Mouse (Mus musculus) thymus, postnatal 36 days (tissue): ENCODE measurements at regions not wholly inside any gene's neighbourhood (a gene's known extent, or its start where the extent isn't known, plus 50 kb on each side); places are given as distances from the start of the nearest gene placed in this dataset.

ENCODE experiments used
- DNase-seq, 2 experiments: peaks; one replicate each; pipeline ENCODE4 v3.0.0; 2022; ENCODE audit warnings: mixed read lengths in 2 of 2

DNA sequence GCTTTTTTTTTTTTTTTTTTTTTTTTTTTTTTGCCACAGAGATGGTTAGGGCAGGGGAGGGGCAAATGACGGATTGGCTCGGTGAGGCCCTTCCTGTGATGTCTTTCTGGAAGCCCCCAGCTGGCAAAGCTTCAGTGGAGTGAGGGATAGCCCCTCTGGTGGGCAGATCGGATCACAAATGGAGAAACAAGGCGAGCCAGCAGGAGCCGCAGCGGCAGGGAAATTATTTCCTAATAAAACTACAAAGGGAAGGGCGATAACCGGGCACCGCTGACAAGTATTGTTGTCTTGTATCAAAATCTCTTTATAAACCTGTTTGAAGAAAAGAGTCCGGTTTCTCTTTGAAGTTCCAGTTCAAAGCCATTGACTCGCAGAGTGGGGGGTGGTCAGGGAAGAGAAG is 424.5 kb downstream of the Cd83 start:
- no peak for DNase-seq

DNA sequence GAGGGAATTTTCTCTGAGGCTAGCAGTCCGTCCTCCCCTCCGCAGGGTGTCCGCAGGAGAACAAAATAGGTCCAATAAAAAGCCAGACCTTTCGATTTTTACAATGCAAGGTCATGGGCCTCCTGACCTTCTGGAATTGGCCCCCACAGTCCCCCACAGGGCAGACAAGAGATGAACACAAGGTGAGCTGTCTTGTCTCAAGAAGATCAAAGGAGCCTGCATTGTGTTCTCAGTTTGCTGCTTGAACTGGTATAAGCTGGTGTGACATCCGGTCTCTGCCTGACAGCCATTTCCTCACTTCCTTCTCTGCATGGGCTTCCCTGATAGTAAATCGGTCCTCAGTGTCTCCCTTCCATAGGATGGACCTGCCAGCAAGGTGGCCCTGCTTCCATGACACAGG is 425.5 kb downstream of the Cd83 start:
- DNase-seq = peak; percentile 22 to 23

DNA sequence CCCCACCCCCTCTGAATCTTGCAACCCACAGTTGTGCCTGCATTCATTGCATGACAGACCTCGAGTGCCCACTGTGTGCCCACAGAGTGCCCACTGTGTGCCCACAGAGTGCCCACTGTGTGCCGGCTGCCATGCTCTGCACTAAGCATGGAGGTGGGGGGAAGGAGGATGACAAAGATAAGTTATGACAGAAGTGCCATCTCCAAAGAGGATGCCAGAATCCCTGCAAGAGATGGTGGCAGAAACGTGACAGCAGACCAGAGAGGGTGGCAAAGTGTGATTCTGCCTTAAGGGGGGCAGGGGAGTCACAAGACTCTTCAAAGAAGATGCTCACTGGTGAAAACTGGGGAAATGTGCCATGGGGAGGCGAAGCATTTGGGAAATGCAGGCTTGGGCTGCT is 427.8 kb downstream of the Cd83 start:
- DNase-seq = no peak

DNA sequence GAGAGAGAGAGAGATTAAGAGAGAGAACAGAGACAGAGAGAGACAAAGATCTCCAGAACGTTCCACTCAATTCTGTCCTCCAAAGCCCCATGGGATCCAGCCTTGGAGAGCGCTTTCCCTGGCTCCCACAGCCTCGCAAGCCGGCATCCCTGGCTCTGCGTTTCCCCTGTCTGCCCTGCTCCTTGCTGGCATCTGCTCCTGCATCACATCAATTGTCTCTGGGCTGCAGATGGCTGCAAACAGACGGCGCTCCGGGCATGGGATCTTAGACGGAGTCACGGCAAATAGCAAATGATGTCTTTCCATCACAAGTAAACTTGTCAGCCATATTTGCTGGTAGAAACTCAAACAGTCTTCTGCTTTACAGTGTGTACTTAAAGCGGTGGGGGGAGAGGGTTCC is 428.4 kb downstream of the Cd83 start:
- DNase-seq = no peak

DNA sequence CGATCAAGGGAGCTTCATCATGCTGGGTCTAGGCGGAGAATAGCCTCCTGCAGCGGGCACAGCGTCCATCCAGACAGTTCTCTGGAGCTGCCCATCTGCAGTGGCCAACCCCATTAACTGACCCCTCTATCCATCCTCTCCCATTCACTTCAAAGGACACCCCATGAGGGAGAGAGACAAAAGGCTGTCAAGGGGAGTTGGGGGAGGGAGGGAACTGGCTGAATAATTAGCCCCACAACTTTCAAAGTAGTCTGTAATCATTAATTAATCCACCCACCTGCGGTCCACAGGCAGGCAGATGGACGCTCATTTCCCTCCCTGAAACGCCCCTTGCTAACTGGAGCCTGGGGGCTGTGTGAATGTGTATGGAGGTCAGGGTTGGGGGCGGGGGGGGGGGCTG is 433.7 kb downstream of the Cd83 start:
- no peak for DNase-seq

DNA sequence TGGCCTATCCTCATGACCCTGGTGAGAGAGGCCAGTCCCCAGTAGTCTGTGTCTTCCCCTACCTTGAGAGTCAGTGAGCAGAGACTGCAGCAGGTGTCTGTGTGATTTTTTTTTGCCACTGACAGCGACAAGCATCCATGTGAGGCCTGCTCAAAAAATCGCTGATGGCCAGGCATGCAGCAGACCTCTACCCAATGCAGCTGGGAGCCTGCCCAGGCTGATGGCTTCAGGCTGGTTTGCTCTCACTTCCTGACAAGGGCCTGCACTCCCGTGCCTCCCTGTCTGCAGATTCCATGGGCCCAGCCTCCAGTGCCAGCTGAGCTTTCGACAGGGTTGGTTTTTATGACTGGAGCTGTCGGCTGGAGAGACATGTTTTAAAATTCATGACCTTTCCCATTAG is 437.1 kb downstream of the Cd83 start:
- no peak for DNase-seq

DNA sequence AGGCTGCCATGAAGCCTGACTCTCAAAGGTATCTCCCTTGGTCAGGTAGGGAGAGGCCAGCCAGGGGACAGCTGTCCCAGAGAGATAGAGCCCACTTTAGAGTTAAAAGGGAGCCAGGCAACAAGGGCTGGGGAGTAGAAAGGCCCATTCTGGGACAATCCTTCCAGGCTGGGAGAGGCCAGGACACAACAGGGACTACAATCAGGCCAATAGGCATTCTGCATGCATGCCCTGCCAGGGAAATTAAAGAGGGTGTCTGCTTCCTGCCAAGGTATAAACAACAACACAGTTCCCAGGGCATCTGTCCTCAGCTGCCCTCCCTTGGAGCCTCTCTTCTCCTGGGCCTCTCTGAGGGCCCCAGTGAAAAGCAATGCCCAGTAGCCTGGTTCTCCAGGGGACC is 437.8 kb downstream of the Cd83 start:
- no peak for DNase-seq

DNA sequence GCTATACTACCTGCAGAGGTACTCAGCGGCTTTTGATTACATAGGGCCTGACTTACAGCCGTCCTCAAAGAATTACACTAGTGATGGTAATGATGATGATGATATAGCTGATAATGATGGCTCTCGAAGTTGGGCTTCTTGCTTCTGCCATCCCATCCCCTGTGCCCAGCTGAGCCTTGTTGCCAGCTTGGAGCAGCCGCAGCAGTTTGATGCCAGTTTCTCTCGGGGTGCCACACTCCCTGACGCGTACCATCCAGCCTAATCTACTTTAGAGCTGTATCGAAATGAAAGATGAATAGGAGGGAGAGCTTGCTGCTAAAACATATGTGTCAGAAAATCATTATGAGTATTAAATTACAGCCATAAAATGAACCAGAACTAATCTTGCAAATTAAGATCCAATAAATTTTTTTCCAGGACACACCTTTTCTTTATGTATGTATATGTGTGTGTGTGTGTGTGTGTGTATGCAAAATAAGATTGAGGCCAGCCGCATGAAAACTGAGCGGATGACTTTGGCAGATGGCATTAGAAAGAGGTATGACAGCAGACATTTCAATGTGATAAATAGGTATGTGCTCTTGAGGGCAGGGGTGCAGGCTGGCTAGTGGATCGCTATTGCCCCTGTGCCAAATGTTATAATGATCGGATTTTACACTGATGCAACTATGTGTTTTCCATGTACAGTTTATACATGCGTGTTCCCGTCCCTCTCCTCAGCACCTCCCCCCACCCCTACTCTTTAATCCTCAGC is 443.3 kb downstream of the Cd83 start:
- DNase-seq = no peak

DNA sequence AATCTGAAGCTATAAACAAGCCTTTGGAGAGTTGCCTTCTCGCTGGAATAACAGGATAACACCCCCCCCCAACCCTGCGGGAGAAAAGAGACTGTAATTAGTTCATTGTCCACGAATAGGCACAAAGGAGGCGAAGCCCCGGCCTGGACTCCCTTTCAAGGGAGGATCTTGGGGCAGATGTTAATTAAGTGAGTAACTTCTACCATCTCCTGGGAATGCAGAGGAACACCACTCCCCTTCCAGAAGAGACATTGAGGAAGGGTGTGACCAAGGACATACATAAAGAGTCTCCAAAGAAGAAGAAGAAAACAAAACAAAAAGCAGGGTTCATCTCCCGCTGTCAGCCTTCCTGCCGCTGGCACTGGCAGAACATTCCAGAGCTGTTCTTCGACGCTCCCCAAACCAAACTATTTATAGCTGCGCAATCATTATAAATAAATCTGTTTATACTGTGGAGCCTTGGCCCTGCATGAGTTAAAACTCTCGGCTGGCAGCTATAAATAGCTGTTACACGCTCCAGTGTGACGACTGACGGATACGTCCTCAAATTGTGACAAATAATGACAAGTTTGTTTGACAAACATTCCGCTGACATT is 444.1 kb downstream of the Cd83 start:
- no peak for DNase-seq

DNA sequence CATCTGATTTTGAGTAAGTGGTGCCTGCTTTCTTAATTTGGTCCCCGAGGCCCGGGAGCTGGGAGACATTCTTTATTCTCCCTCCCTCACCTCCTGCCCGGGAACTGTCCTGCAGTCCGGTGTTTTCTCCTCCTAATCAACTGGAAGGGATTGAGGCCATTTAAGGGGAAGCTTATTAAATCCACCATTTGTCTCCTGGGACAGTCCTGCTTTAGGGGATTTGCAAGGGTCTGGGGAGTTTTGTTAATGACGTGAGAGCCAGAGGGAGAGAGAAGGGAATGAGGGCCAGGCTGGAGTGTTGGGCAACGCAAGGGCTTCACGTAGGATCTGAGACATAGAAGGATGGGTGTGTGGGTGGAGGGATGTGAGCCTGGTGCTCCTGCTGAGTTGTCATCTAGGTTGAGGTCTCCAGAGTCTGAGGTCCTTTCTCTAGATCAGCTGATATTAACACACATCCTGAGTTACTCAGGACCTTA is 444.6 kb downstream of the Cd83 start:
- no peak for DNase-seq

DNA sequence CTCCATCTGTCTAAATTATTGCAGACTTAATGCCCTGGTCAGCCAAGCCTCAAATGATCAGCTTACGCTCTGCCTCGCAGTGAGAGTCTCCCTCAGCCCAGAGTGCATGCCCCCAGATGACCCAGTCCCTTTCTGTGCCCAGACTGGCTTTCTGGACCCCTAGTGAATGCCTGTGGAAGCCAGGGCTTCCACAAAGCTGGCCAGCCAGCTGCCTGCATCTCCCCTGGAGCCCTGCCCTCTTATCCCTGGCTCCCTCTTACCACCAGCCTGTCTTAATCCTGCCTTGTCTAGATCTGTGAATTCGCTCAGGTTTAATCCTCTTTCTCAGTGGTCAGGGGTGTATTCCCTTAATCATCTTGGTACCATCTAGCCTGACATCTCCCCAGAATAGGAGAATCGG is 446.8 kb downstream of the Cd83 start:
- no peak for DNase-seq

DNA sequence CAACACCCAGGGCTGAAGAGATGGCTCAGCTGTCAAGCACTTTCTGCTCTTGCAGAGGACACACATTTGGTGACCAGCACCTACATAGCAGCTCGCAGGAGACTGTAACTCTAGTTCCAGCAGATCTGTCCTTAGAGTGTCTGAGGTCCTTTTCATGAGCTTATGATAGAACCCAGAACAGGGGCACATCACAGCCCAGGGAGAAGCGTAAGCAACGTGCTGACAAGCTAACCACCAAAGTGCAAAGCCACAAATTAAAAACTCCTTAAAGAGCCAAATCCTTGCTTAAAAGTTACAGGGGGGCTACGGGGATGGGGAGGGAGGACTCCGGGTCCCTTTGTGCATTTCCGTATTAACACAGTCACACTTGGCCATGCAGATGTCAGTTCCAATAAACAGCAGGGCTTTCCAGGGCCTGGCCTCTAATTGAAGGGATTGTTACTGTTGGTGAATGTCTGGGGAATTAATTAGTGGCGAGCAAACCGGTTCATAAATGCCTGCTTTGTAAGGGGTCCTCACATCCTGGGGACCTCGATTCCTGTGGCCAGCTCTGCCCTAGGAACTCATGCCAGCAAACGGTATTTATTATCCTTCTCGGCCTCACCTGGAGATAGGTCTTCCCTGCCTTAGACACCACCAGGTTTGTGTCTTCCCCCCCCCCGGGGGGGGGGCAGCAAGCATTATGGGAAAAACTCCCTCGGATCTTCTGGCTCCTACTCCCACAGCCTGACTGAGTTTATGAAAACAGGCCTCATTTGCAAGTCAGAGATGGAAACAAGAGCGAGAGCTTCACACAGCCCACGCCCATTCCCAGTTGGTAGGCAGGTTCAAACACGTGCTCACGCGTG is 447.5 kb downstream of the Cd83 start:
- no peak for DNase-seq

DNA sequence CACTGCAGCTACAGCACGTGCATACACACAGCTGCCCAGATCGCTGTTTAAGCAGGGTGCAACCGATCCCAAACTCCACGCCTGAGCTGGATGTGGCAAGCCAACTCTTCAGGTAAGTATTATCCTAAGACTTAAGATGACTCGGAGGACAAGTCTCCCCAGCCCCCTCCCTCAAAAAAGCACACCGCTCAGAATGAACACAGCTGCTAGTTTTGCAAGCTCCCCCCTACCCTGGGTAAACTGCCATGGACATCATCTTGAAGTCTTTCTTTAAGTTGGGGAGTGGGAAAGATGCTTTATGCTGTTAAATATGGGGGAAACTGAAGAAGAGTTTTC is 448.1 kb downstream of the Cd83 start:
- no peak for DNase-seq

DNA sequence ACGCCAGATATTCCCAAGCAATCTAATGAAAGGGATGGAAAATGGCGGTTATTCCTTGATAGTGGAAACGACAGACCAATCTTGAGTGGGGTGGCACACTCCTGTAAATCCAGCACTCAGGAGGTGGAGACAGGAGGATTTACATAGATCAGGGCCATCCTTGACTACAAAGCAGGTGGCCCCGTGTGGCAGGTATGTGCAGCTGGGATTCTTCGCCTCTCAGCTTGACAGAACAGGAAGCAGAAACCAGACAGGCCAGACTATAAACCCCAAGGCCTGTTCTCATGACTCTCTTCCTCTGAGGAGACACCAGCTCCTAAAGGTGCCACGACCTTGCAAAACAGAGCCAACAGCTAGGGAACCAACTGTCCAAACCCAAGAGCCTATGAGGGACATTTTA is 449.7 kb downstream of the Cd83 start:
- peak; percentile 6 to 16 for DNase-seq

DNA sequence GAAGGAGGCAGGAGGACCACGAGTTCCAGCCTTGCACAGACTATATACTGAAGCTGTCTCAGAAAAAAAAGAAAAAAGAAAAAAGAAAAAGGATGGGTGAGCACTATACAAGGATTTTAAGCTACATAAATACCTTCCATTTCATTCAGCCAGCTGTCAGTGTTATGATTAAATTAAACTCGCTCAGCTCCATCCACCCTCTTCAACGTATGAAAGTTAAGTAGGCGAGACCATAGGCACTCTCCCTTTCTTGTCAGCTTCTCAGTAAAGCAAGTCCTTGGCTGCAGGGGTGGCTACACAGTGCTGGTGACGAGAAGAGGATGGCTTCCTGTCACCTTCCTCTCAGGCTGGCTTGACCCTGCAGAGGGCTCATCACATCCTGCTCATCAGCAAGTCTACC is 450.7 kb downstream of the Cd83 start:
- DNase-seq = peak in 1 of 2 experiments; percentile 22

DNA sequence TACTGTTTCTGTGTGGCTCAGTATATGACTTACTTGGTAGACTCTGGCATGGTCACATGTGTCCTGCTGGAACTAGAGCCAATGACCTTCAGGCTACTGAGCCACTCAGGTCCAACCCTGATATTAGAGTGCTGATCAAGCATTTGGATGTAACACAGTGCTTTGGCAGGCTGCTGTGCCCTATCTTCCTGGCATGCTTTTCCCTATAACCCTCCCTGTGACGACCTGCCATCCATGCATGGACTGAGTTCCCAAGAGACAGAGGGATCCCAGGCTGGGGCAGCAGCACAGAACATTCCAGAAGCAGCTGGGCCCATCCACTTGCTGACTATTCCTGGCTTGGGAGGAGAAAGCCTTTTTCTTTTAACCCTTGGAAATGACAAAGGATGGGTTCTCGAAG is 451.4 kb downstream of the Cd83 start:
- no peak for DNase-seq

DNA sequence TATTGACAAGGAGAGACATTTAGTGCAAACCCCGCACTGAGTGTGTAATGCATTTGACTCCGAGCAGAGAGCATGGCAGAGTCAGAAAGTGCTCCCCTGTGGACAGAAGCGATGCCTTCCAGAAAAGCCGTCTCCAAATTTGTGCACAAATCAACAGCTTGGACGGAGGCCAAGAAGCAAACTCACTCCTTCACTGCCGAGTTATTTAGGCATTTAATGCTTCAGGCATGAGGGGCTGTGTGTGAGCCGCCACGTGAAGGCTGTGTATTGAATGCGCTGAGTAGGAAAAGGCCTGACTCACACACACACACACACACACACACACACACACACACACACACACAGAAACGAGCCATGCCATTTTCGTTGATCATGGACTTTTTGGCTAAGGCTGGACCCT is 453.7 kb downstream of the Cd83 start:
- no peak for DNase-seq

DNA sequence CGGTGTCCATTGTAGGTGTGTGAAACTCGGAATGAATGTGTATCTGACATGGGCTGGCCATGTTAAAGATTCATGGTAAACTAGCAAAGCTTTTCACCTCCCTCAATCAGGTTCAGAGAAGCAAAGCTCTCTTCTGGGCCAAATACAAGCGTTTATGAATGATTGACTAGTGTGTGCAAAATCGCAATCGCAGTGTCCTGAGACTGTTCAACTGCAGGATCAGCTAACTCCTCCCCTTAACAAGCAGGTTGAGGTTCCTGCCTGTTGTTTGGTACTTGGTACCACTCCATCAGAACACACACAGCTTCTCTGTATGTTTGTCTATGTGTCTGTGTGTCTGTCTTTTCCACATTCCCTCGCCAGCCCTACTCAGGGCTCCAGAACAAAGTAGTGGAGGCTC is 458.6 kb downstream of the Cd83 start:
- DNase-seq = no peak

DNA sequence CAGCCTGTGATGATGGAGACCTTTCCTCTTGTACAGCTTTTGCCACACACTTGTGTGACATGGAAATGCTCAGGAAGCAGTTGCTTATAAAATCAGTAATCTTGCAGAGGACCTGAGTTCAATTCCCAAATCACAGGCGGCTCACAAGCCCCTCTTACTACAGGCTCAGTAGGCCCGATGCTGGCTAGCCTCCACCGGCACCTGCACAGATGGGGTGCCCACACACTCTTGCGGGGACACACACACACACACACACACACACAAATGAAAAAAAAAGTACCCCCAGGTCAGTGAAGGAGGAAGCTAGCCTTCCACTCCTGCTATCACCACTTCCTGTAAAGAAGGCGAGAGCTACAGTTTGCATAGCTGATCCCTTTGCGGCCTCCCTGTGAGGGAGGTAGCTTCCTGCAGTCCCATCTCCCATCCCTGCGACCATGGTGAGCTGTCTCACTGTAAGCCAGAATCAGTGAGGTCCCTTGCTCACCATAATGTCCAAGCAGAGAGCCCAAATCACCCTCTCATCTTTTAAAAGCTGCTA is 462.2 kb downstream of the Cd83 start:
- no peak for DNase-seq

DNA sequence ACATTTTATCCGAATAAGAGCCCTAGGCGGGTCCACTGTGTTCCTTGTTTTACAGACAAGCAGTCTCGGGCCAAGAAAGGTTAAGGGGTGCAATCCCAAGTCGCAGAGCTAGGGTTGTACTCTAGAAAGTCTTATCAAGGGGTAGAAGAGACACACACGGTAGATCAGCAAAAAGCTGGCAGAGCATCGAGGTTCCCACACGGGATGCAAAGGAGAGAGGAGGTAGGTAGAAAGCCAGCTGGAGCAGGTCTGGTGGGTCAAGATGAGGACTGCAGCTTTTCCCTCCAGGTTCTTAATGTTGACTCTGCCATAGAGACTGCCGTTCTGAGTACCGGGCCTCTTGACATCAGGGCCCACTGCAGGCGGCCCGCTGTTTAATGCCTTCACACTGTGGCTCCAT is 463.3 kb downstream of the Cd83 start:
- no peak for DNase-seq

DNA sequence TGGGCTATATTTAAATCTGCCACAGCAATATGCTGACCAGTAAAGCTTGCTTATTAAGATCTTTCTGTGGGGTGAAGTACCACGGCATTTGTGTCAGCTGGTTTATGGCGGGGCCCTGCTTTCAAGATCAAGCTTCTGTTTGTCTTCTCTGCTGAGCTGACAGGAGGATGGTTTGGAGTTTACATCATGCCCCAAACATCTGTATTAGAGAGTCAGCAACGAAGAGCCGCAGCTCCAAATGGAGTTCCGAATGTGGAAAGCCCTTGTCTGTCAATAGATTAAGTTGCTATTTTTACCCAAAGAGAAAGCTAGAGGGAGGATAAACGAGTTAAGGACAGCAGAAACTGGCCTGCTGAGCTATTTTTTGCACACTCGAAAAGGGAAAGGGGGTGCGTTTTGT is 463.8 kb downstream of the Cd83 start:
- no peak for DNase-seq

DNA sequence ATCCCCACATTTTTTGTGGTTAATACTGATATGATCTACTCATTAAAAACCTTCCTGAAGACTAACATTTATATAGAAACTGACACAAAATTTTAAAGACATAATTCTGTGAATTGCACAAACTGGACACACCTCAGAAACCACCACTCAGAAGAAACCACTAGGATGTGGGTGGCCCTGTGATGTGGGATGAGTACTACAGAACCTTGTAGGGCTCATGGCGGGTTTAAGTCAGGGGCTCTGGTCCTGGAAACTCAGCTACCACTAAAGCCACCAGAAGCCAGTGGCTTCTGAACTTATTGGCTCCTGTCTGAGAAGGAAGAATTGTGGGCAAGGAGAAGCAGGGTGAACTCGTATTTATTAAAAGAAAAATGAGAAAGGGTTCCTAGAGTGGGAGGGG is 464.5 kb downstream of the Cd83 start:
- DNase-seq = no peak

DNA sequence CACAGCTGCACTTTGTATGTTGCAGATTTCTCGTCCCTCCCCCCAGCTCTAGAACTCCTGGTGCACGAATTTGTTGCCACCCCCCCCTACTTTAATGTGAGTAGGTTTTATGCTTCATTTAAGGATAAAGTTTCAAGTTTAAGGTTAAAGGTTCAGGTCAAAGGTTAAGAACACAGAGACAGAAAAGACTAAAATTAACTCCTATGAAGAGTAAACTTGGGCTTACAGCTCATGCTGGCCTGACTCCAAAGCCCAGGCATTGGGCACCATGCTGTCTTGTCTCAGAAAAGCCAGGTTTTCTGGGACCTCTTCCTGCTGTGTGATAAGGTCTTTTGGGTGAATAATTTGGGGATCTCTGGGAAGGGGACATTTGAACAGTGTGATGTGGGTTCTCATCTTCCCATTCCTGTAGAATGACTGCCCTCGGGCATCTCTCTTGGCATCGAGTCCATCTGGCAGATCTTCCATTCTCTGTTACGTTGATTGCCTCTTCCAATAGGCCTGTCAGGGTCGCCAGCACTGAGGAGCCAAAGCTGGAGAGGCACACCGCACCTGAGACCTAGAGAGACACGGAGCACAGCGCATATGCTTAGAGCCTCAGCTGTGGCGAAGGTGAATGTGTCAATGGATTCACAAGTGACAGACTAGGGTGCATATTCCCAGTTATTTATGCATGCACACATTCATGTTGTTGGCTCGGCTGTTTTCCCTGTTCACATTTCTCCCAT is 466.1 kb downstream of the Cd83 start:
- no peak for DNase-seq
